Mouse (Mus musculus) spleen, postnatal 0 days (tissue): ENCODE data around the gene Vmn1r94. TPM values are rescaled to one million over a fixed set of nuclear protein-coding genes. Genes with fewer than 3 reads are reported as not detected.

Experiments used
- polyA plus RNA-seq: library from polyadenylated mRNA; unstranded; fragments of >200 nt; fragmentation: Nextera tagmentation; extraction: Ambion mirVana; gene quantifications from 2 replicates; pipeline ENCODE4 v1.2.1, GENCODE M21; 2015

Vmn1r94 gene
- polyA plus RNA-seq = not detected in 2 replicates

GRCm38 (mm10) chr7:20168277-20168676, at the start of gene Vmn1r94:
Vmn1r94 (minus strand) TSS chr7:20168377.

DNA sequence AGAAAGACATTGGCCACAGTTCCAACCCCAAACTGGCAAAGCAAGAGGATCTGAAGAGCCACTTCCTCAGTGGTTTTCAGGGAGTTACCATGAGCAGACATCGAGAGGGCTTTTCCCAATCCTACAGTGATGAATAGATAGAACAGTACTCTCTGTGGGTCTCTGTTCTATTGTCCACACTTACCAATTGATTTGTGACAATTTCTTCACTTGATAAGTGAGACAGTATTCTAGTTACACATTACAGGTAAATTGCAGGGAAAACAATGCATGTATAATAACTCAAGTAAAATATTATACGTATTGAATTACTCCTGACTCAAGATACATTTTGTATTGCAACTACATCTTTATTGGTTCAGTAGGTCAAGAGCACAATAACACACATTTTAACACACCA, 37.3 kb upstream of the Vmn1r94 start, which contains the start of gene Gm6164:
TSS of gene Gm6164 (minus strand) at position 101 of the 400 bp plus-strand sequence.

GRCm38 (mm10) chr7:20193410-20193809, 25.2 kb upstream of the Vmn1r94 start, which contains the start of gene Vmn1r95:
Vmn1r95 (plus strand) TSS chr7:20193710.

DNA sequence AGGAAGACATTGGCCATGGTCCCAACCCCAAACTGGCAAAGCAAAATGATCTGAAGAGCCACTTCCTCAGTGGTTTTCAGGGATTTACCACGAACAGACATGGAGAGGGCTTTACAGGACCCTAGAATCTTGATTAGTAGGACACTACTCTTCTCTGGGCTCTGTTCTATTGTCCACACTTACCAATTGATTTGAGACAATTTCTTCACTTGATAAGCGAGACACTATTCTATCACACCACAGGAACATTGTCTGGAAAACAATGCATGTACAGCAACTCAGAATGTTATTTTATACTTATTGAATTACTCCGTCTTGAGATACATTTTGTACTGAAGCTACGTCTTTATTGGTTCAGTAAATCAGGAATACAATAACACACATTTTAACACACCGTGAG, 29.2 kb downstream of the Vmn1r94 start, which contains the start of gene Vmn1r93:
TSS of gene Vmn1r93 (minus strand) at position 101 of the 400 bp plus-strand sequence.

DNA sequence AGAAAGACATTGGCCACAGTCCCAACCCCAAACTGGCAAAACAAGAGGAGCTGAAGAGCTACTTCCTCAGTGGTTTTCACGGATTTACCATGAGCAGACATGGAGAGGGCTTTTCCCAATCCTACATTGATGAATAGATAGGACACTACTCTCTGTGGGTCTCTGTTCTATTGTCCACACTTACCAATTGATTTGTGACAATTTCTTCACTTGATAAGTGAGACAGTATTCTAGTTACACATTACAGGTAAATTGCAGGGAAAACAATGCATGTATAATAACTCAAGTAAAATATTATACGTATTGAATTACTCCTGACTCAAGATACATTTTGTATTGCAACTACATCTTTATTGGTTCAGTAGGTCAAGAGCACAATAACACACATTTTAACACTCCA, 45.7 kb downstream of the Vmn1r94 start, which contains the start of gene Gm16442:
TSS of gene Gm16442 (minus strand) at position 101 of the 400 bp plus-strand sequence.

Other genes with a start within 250 kb of the Vmn1r94 start
- 5.1 and 7.1 TPM in 2 replicates for gene Pvr, start 247.2 kb downstream of the Vmn1r94 start, polyA plus RNA-seq
- 0.28 and 0.37 TPM in 2 replicates for gene Igsf23, start 217.6 kb downstream of the Vmn1r94 start, polyA plus RNA-seq
- not detected in 2 replicates for gene Ceacam20, start 203.0 kb downstream of the Vmn1r94 start, polyA plus RNA-seq
- gene Nlrp9b, start 176.9 kb downstream of the Vmn1r94 start, polyA plus RNA-seq = not detected in 2 replicates
- gene Vmn1r91, start 68.7 kb downstream of the Vmn1r94 start, polyA plus RNA-seq = not detected in 2 replicates
- gene Gm16442, start 45.8 kb downstream of the Vmn1r94 start, polyA plus RNA-seq = not detected in 2 replicates
- not detected in 2 replicates for gene Vmn1r93, start 29.3 kb downstream of the Vmn1r94 start, polyA plus RNA-seq
- gene Vmn1r95, start 25.3 kb upstream of the Vmn1r94 start, polyA plus RNA-seq = not detected in 2 replicates
- not detected in 2 replicates for gene Gm6164, start 37.2 kb upstream of the Vmn1r94 start, polyA plus RNA-seq
- gene Gm4498, start 65.5 kb upstream of the Vmn1r94 start, polyA plus RNA-seq = not detected in 2 replicates
- gene Gm5890, start 94.5 kb upstream of the Vmn1r94 start, polyA plus RNA-seq = not detected in 2 replicates
- gene Gm4133, start 165.7 kb upstream of the Vmn1r94 start, polyA plus RNA-seq = not detected in 2 replicates
- gene Gm5728, start 207.0 kb upstream of the Vmn1r94 start, polyA plus RNA-seq = not detected in 2 replicates
- not detected in 2 replicates for gene Vmn1r100, start 249.6 kb upstream of the Vmn1r94 start, polyA plus RNA-seq